Mouse (Mus musculus) yolk sac, embryonic 10.5 days (tissue): ENCODE measurements at regions not wholly inside any gene's neighbourhood (a gene's known extent, or its start where the extent isn't known, plus 50 kb on each side); places are given as distances from the start of the nearest gene placed in this dataset.
A peak's percentile ranks its signal among the peaks of the same experiment; 100 is the strongest.
"Not testable (repeated sequence)": the region's sequence is repeated elsewhere in the genome, so short reads cannot be mapped to it uniquely, and the experiment has no call there.

ENCODE experiments used
- DNase-seq: peaks from one replicate; pipeline ENCODE4 v3.0.0-alpha.2; 2017; ENCODE audit warnings: low spot score

GRCm38 (mm10) chr7:82047456-82047855, 55.4 kb upstream of the Bnc1 start:
- no peak for DNase-seq

DNA sequence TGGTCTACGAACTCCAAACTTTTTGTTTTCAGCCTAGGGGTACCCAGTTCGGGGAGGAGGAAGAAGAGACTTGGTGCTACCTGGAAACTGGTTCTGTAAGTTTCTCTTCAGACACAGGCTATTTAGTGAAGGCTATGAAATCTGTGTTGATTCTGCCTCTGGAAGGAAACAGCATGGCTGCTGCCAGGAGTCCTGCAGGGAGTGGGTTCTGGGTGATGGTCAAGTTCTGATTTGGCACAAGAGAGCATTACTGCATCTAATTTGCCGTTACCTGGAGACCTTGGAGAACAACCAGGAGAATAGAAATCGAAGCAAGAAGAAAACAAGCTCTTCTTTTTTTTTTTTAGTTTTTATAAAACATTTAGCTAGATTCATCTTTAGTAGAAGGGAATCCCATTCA, 61.3 kb upstream of the Bnc1 start:
- DNase-seq, result no peak

DNA sequence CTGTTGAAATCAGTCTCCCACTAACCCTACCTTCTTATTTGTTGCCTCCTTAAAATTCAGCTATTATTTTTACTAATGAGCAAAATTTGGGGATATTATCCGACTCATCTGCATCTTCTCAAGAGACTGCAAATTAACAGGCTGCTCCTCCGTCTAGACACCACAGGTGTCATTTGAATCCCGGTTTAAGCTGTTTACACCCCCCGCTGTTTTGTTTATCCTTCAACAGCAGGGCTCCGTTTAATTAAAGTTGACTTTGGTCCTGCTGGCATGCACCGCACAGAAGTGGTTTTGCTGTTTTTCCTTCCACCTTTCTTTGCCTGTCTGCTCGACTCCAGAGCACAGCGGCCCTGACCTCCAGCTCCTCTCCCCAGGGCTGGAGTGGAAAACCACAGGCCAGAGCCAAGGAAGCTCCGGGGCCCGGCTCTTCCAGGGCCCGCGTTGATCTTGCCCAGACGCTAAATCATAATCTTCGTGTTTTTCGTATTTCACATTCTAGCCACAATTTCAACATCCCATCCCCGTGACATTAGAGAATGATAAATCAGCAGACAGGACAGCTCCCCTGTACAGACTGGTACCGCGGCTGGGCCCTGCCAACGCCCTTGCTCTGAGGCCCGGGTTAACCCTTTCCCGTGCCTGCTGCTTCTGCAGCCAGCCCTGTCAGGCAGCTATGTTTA, 64.6 kb upstream of the Bnc1 start:
- DNase-seq, result peak; percentile 67

GRCm38 (mm10) chr7:82063407-82063806, 71.3 kb upstream of the Bnc1 start:
- no peak for DNase-seq

GRCm38 (mm10) chr7:82069629-82070450, 77.7 kb upstream of the Bnc1 start:
- no peak for DNase-seq

DNA sequence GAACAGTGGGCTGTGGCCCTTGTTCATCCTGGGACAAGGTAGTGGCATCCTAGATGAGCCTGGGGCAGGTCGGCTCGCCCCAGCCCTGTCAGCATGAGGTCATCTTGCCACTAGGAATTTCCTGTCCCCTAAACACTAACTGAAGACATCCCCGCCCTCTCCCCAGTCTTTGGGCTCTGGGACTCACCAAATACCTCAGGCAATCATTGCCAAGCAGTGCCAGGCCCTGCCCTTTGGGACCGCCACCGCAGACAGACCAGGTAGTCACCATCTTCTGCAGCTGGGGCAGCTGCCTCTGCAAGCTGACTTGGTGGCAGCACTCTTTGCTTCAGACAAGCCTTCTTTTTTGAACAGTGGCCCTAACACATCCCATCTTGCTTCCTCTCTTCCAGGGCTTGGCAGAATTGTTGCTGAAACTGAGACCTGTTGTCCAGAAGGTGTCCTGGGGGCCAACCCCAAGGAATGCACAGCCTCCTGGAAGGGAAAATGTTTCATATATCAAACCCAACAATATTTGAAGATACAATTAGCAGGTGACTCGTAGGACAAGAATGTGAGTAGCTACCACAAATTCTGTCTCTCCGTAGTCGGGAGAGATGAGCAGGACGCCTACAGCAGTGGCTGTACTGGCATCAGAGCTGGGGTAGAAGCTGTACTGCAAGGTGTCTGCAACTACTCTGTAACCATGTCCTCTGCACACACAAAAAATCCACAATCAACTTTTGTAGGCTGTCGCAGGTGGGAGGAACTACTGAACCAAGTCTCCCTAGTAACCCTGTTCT, 79.0 kb upstream of the Bnc1 start:
- DNase-seq, result no peak

DNA sequence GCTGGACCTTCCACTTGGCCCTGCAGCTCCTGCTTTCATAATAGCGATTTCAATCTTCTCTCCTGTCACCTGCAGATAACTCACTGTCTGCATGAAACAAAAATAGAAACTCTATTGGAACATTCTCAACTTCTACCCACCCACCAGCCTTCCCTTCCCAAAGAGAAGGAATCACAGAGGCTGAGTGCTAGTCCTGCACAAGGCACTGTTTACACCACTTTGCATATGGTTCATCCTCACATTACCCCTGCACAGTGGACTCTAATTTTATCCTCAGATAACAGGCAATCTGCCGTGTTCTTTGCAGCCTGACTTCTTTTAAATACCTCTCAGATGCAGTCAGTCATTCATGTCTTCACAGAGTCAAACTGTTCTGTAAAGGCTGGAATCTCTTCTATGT, 83.3 kb upstream of the Bnc1 start:
- no peak for DNase-seq

DNA sequence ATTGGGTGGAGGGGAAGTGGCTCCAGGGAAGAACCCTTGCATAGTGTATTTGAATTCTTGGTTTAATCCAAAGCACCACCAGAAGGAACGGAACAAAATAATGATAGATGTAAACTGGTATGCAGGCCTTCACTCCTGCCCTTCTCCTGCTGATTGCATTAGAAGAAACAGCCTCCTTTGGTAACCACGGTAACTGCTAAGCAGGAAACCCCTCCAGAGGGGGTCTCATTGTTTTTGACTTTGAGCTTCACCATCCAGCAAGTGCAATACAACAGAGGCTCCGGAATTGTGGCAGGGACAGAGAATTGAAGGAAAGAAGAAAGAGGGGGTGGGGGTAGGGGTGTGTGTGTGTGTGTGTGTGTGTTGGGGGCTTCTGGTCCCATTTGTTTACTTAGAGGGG, 89.8 kb upstream of the Bnc1 start:
- no peak for DNase-seq

GRCm38 (mm10) chr7:82082883-82083282, 90.8 kb upstream of the Sh3gl3 start:
- peak; percentile 43 for DNase-seq

DNA sequence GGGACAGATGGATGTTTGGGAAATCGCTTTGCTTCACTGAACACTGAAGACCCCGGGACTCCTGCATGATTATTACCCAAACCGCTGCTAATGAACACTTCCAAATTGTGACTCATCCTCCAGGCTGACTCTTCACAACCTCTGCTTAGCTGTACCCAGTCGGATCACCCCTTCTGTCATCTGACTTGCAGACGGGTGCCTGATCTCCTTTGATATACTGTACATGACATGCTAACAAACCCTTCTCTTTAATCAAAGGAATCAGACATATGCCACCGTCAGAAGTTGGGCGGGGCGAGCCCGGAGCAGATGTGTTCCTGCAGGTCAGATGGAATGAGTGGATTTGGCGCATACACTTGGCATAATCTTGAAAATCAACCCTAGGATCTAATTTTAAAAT, 89.2 kb upstream of the Sh3gl3 start:
- DNase-seq, result no peak

DNA sequence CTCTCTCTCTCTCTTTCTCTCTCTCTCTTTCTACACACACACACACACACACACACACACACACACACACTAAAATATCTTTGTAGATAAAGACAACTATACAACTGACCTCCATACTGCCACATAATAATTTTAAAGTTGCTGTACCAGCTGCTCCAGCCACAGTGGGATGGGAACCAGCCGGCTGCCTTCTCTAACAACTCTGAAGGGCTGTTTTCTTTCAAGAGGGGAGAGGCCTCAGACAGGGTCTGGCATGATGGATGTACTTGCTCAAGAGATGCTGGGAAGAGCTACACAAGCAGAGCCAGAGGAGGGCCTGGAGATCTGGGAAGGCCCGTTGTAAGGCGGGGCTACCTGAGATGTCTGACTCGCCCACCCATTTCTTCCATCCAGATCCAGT, 88.4 kb upstream of the Sh3gl3 start:
- DNase-seq, result peak; percentile 29

DNA sequence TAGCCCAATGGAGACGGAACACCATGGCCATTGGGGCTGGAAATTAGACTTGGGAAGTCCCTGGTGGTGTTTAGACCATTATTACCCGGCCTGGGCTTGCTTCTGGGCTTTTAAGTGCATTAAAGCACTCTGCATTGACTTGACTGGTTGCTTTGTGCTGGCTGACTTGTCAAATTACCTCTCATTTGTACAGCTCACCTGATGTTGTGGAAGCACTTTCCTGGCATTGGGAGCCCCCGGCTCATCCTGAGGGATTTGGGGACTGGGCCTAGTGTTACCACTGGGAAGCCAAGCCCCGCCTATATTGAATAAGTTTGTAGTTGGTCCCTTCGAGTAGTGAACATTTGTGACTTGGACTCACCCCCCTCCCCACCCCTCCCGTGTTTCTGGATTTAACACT, 75.5 kb upstream of the Sh3gl3 start:
- DNase-seq, result no peak

GRCm38 (mm10) chr7:82101314-82101713, 72.3 kb upstream of the Sh3gl3 start:
- no peak for DNase-seq

DNA sequence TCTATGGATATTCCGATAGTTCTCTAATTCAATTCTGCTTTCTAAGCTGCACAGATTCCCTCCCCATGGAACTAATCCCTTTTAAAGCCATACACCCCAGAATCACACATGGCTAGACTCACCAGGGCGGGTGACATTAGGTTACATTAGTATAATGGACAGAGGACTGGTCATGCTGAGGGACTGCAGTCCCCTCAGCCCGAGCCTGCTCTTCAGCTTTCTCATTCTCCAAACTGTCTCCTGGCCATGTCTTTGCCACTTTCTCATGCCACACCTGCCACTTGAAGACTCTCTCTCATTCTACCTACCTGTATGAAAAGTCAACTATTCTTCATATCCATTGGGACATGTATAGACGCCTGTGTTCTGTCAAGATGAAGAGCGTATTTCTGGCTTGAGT, 68.0 kb upstream of the Sh3gl3 start:
- no peak for DNase-seq

DNA sequence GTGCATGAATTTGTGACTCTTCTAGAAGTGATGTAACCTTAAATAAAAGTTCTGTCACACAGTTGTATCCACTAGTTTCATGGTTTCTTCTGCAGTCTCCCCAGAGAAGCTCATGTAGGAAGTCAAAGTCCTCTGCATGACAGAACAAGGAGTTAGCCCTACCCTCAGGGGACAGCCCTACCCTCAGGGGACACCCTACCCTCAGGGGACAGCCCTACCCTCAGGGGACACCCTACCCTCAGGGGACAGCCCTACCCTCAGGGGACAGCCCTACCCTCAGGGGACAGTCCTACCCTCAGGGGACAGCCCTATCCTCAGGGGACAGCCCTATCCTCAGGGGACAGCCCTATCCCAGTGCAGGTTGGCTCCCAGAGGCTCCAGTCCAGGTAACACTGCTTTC, 64.5 kb upstream of the Sh3gl3 start:
- DNase-seq, result not testable (repeated sequence)

DNA sequence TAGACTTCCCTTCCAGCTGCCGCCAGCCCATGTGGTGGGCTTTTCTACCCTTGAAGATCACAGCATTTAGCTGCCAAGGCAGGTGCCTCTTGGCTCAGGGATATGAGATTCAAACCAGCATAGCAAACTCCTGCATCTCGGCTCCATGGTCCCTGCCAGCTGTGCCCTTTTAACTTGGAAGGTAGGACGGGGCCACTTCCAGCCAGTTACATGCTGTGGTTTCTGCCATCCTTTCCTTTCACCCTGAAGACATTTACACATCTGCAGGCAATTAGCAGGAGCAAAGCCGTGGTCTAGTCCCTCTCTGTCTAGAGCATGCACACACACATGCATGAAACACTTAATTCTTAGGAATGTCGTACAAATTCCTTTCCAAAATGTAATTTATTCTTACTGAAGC, 64.1 kb upstream of the Sh3gl3 start:
- no peak for DNase-seq

GRCm38 (mm10) chr7:82109977-82110376, 63.7 kb upstream of the Sh3gl3 start:
- no peak for DNase-seq

GRCm38 (mm10) chr7:82112046-82112445, 61.6 kb upstream of the Sh3gl3 start:
- no peak for DNase-seq

GRCm38 (mm10) chr7:82115646-82116045, 58.0 kb upstream of the Sh3gl3 start:
- DNase-seq, result no peak

DNA sequence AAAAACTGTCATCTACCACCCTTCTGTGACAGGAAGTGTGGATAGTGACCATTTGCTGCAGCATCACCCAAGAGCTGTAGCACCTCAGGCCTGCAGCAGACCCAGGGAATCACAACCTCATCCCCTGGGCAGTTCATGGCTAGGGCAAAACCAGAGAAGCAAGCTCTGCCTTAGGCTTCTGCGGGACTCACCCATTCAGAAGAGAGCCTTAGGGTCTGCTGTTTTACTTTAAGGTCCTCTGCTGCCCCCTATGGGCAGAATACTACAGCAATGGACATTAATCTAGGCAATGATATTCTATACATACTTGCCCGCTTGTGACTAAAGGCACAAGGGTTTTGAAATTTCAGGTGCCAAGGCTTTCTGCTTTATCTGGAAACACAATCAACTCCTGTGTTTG, 54.4 kb upstream of the Sh3gl3 start:
- DNase-seq, result peak; percentile 55

DNA sequence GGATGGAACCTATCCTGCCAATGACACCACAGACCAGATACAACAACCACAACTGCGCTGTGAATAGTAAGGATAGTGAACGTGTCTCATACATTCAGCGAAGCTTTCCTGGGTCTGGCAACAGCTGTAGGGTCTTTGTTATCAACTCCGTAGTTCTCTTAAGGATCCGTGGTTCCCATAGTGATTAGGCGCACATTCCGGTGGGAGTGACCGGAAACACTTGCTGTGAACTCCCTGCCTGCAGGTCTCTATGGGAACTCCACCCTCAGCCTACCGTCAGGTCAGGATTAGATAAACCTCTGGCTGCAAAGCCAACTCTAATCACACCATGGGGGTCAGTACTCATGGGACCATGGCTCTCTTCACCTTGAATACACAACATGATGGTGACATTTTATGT, 53.8 kb upstream of the Sh3gl3 start:
- no peak for DNase-seq

DNA sequence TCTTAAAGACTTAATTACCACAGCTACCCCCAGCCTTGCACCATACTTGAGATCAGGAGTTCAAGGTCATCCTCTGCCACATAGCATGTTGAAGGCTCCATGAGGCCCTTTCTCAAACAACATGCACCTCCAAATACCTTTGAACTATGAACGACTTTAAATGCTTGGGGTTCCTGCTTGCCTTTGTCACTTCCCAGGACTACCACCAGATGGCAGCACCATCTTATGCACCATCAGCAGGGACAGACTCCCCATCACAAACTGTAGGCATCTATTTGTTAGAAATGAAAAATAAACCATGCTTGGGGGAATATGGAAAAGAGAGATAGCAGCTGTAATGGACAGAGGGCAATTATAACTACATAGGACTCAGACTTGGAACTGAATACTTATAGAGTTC, 51.9 kb upstream of the Sh3gl3 start:
- peak; percentile 44 for DNase-seq
